Mouse (Mus musculus): ENCODE measurements at regions not wholly inside any gene's neighbourhood (a gene's known extent, or its start where the extent isn't known, plus 50 kb on each side); places are given as distances from the start of the nearest gene placed in this dataset.
"Not testable (repeated sequence)": the region's sequence is repeated elsewhere in the genome, so short reads cannot be mapped to it uniquely, and the experiment has no call there.

GRCm38 (mm10) chr10:9490416-9490815 is 184.6 kb downstream of the Samd5 start:
- no peak for DNase-seq (ENCODE audit: extremely low spot score, low read depth, low spot score)

GRCm38 (mm10) chr10:9462361-9462760 is 212.6 kb downstream of the Samd5 start:
- DNase-seq (ENCODE audit: extremely low spot score, low read depth, low spot score) = no peak

GRCm38 (mm10) chr10:9459145-9459544 is 215.9 kb downstream of the Samd5 start:
- DNase-seq (ENCODE audit: extremely low spot score, low read depth, low spot score) = no peak

GRCm38 (mm10) chr10:9458466-9458865 is 216.5 kb downstream of the Samd5 start:
- DNase-seq (ENCODE audit: extremely low spot score, low read depth, low spot score) = no peak

- DNase-seq (ENCODE audit: extremely low spot score, low read depth, low spot score) = no peak
Measured at GRCm38 (mm10) chr10:9457222-9457621, 217.8 kb downstream of the Samd5 start.

- DNase-seq (ENCODE audit: extremely low spot score, low read depth, low spot score) = no peak
Measured at GRCm38 (mm10) chr10:9439072-9439471, 235.9 kb downstream of the Samd5 start.

GRCm38 (mm10) chr10:9438366-9438765 is 236.6 kb downstream of the Samd5 start:
- DNase-seq (ENCODE audit: extremely low spot score, low read depth, low spot score) = peak; percentile 47

GRCm38 (mm10) chr10:9429085-9429484 is 245.9 kb downstream of the Samd5 start:
- no peak for DNase-seq (ENCODE audit: extremely low spot score, low read depth, low spot score)

- DNase-seq (ENCODE audit: extremely low spot score, low read depth, low spot score) = no peak
Measured at GRCm38 (mm10) chr10:9420741-9421140, 254.3 kb downstream of the Samd5 start.

- no peak for DNase-seq (ENCODE audit: extremely low spot score, low read depth, low spot score)
Measured at GRCm38 (mm10) chr10:9416685-9417084, 258.3 kb downstream of the Samd5 start.

GRCm38 (mm10) chr10:9406101-9406500 is 268.9 kb downstream of the Samd5 start:
- no peak for DNase-seq (ENCODE audit: extremely low spot score, low read depth, low spot score)

GRCm38 (mm10) chr10:9405417-9405816 is 269.6 kb downstream of the Samd5 start:
- no peak for DNase-seq (ENCODE audit: extremely low spot score, low read depth, low spot score)

GRCm38 (mm10) chr10:9404963-9405362 is 270.0 kb downstream of the Samd5 start:
- no peak for DNase-seq (ENCODE audit: extremely low spot score, low read depth, low spot score)

GRCm38 (mm10) chr10:9400911-9401617 is 273.9 kb downstream of the Samd5 start:
- no peak for DNase-seq (ENCODE audit: extremely low spot score, low read depth, low spot score)

GRCm38 (mm10) chr10:9377440-9378101 is 297.4 kb downstream of the Samd5 start:
- DNase-seq (ENCODE audit: extremely low spot score, low read depth, low spot score) = no peak

- DNase-seq (ENCODE audit: extremely low spot score, low read depth, low spot score) = no peak
Measured at GRCm38 (mm10) chr10:9362306-9362865, 312.6 kb downstream of the Samd5 start.

- DNase-seq (ENCODE audit: extremely low spot score, low read depth, low spot score) = no peak
Measured at GRCm38 (mm10) chr10:9338207-9338801, 336.7 kb downstream of the Samd5 start.

- DNase-seq (ENCODE audit: extremely low spot score, low read depth, low spot score) = no peak
Measured at GRCm38 (mm10) chr10:9334245-9334845, 340.7 kb downstream of the Samd5 start.

- no peak for DNase-seq (ENCODE audit: extremely low spot score, low read depth, low spot score)
Measured at GRCm38 (mm10) chr10:9331694-9332093, 343.3 kb downstream of the Samd5 start.

- no peak for DNase-seq (ENCODE audit: extremely low spot score, low read depth, low spot score)
Measured at GRCm38 (mm10) chr10:9328324-9328723, 346.7 kb downstream of the Samd5 start.

GRCm38 (mm10) chr10:9327881-9328280 is 347.1 kb downstream of the Samd5 start:
- DNase-seq (ENCODE audit: extremely low spot score, low read depth, low spot score) = not testable (repeated sequence)

Data from hindlimb bud, embryonic 11.5 days (tissue).